Mouse (Mus musculus): ENCODE data around the gene Cbx5.

DNA sequence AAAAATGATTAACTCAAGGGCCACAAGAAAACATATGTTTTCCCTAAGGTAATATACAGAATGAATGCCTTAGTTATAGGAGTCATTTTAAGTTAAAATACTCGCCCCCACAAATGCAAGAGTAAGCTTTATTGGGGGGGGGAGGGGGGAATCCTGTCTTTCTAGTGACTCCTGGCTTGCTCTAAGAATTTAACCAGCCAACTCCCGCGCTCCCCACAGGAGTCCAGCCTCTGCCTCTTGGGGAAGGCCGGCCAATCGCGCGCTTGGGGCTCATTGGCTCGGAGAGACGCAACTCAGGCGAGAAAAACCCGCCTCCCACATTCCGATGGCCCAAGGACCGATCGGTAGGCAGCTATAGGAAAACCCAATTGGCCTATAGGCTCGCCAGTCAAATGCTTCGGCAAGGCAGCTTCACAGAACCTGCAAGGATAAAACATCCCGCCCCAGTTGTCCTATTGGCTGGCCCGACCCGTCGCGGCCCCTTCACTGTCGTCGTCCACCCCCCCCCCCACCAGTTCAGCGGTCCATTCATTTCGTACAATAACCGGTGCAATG lies 409 bp downstream of the Cbx5 start:
- TF ChIP-seq CTCF (IDR thresholded peaks at IDR 0.05) (no peak), POLR2A (IDR thresholded peaks at IDR 0.05; ENCODE audit: insufficient read depth, low read depth, low read length) (no peak)
